Mouse (Mus musculus) kidney, adult 2 months (tissue): ENCODE data around the gene Prrxl1. TPM values are rescaled to one million over a fixed set of nuclear protein-coding genes. Genes with fewer than 3 reads are reported as not detected.

Experiments used
- DNase-seq: peaks from one replicate; pipeline ENCODE4 v3.0.0; 2021
- H3K27ac ChIP-seq: fragments of 200-500 bp; 2 replicates; pipeline ENCODE4 v1.5.1; 2012; ENCODE audit warnings: low read depth, low read length, control low read depth, inconsistent platforms; ENCODE audit not compliant: insufficient read depth
- H3K27me3 ChIP-seq: fragments of 200-500 bp; replicated peaks from 2 replicates; pipeline ENCODE4 v1.6.1; 2012; ENCODE audit warnings: mild to moderate bottlenecking, moderate library complexity, low read length, inconsistent platforms; ENCODE audit not compliant: control insufficient read depth, insufficient read depth
- H3K36me3 ChIP-seq: fragments of 200-500 bp; 2 replicates; pipeline ENCODE4 v1.6.1; 2012; ENCODE audit warnings: mild to moderate bottlenecking, moderate library complexity, low read length, inconsistent platforms; ENCODE audit not compliant: control insufficient read depth, insufficient read depth
- H3K4me1 ChIP-seq: fragments of 200-500 bp; 2 replicates; pipeline ENCODE4 v1.6.1; 2011; ENCODE audit warnings: low read length; ENCODE audit not compliant: control insufficient read depth, insufficient read depth
- H3K4me3 ChIP-seq: fragments of 200-500 bp; 2 replicates; pipeline ENCODE4 v1.5.1; 2011; ENCODE audit warnings: mild to moderate bottlenecking, low read depth, low read length, control low read depth; ENCODE audit not compliant: insufficient read depth
- CTCF ChIP-seq: fragments of 200-500 bp; conservative IDR thresholded peaks from 2 replicates; pipeline ENCODE4 v1.5.1; 2011; ENCODE audit warnings: low read depth, mild to moderate bottlenecking, control low read depth, low read length, moderate library complexity, mixed read lengths; ENCODE audit not compliant: insufficient read depth, insufficient read length
- POLR2A ChIP-seq: fragments of 200-500 bp; IDR thresholded peaks from one replicate; pipeline ENCODE4 v1.6.1; 2011; ENCODE audit warnings: low read depth, low read length, control low read depth
- WGBS: fragments of 180-500 bp; shearing (Covaris S2); methylation state at CpG from one replicate; pipeline ENCODE4 v1.1.7; 2018; 5-methylcytosine and 5-hydroxymethylcytosine counted together
- polyA plus RNA-seq: library from polyadenylated mRNA; depleted of rRNA; stranded (reverse); fragments of >200 nt; gene quantifications from 2 replicates; pipeline ENCODE4 v1.2.3, GENCODE M21; 2012; rRNA removed

Prrxl1 gene
- polyA plus RNA-seq, 1 experiment: not detected

- 77% methylated on average over 2 of the region's 2 CpGs for WGBS
- TF ChIP-seq POLR2A (no peak), CTCF (no peak)
- no peaks in the 10 kb centered on the region for H3K36me3 ChIP-seq
- no peak overlapping the region for H3K4me3 ChIP-seq
- H3K27ac ChIP-seq: no peak overlapping the region
- H3K27me3 ChIP-seq: no peaks in the 10 kb centered on the region
- no peaks in the 10 kb centered on the region for H3K4me1 ChIP-seq
- DNase-seq: no peak
Measured at GRCm38 (mm10) chr14:32695906-32696305, 96.7 kb downstream of the Prrxl1 start.

- H3K4me1 ChIP-seq: no peaks in the 10 kb centered on the region
- no peaks in the 10 kb centered on the region for H3K27me3 ChIP-seq
- no peaks in the 10 kb centered on the region for H3K36me3 ChIP-seq
- no peak overlapping the region for H3K4me3 ChIP-seq
- DNase-seq: no peak
- TF ChIP-seq POLR2A (no peak), CTCF (no peak)
- H3K27ac ChIP-seq: no peak overlapping the region
- 88% methylated on average over 2 of the region's 2 CpGs for WGBS
Measured at GRCm38 (mm10) chr14:32696344-32696743, 97.1 kb downstream of the Prrxl1 start.

GRCm38 (mm10) chr14:32697774-32698173 is 98.6 kb downstream of the Prrxl1 start:
- Histone ChIP-seq H3K27ac (no peak overlapping the region), H3K36me3 (no peaks in the 10 kb centered on the region), H3K4me1 (no peaks in the 10 kb centered on the region), H3K4me3 (no peak overlapping the region), H3K27me3 (no peaks in the 10 kb centered on the region)
- DNase-seq: no peak
- TF ChIP-seq POLR2A (no peak), CTCF (no peak)
- 79% methylated on average over 8 of the region's 8 CpGs for WGBS

GRCm38 (mm10) chr14:32698556-32698955 is 99.3 kb downstream of the Prrxl1 start:
- H3K27me3 ChIP-seq: no peaks in the 10 kb centered on the region
- H3K36me3 ChIP-seq: no peaks in the 10 kb centered on the region
- WGBS: 60% methylated on average over 3 of the region's 3 CpGs
- TF ChIP-seq POLR2A (no peak), CTCF (no peak)
- H3K27ac ChIP-seq: no peak overlapping the region
- H3K4me1 ChIP-seq: no peaks in the 10 kb centered on the region
- no peak for DNase-seq
- H3K4me3 ChIP-seq: no peak overlapping the region

Other genes with a start within 250 kb of the Prrxl1 start
- gene 1700024G13Rik, start 211.0 kb upstream of the Prrxl1 start, polyA plus RNA-seq: not detected in 2 replicates
- not detected in 2 replicates for gene Slc18a3, start 134.6 kb upstream of the Prrxl1 start, polyA plus RNA-seq
- gene Chat, start 133.4 kb upstream of the Prrxl1 start, polyA plus RNA-seq: not detected in 2 replicates
- 3.4 and 4.0 TPM in 2 replicates for gene Ercc6, start 85.9 kb upstream of the Prrxl1 start, polyA plus RNA-seq
- gene 3425401B19Rik, start 85.9 kb downstream of the Prrxl1 start, polyA plus RNA-seq: 0.86 TPM in 1 of 2 replicates, not detected in the other
- 0.84 and 1.0 TPM in 2 replicates for gene Tmem273, start 186.6 kb downstream of the Prrxl1 start, polyA plus RNA-seq
- gene Fam170b, start 234.6 kb downstream of the Prrxl1 start, polyA plus RNA-seq: 0.14 TPM in 1 of 2 replicates, not detected in the other